Mouse (Mus musculus) ZHBTc4 (cell line): ENCODE results near the gene Gm45785.
"Not testable (repeated sequence)": the region's sequence is repeated elsewhere in the genome, so short reads cannot be mapped to it uniquely, and the experiment has no call there.

Experiments used
- DNase-seq: peaks from one replicate; pipeline ENCODE4 v3.0.0-alpha.2; 2011; ENCODE audit warnings: low read depth, low spot score

Gene Gm45785

GRCm38 (mm10) chr7:140855860-140856784 lies at the start of gene Gm45785:
TSS of gene Gm45785 (minus strand) at chr7:140856331.
- peak; percentile 95 for DNase-seq

GRCm38 (mm10) chr7:140905642-140906081 lies 49.5 kb upstream of the Gm45785 start:
- DNase-seq = no peak

GRCm38 (mm10) chr7:140903212-140903611 lies 47.1 kb upstream of the Gm45785 start:
- DNase-seq = peak; percentile 93

GRCm38 (mm10) chr7:140902036-140902875 lies 46.1 kb upstream of the Gm45785 start:
- no peak for DNase-seq

GRCm38 (mm10) chr7:140900220-140900619 lies 44.1 kb upstream of the Gm45785 start, which contains the start of gene Cox8b:
TSS of gene Cox8b (minus strand) at chr7:140900446.
- no peak for DNase-seq

- no peak for DNase-seq
Measured at GRCm38 (mm10) chr7:140899121-140899520, 43.0 kb upstream of the Gm45785 start.

- DNase-seq = no peak
Measured at GRCm38 (mm10) chr7:140897863-140898262, 41.7 kb upstream of the Gm45785 start.

- DNase-seq = no peak
Measured at GRCm38 (mm10) chr7:140894611-140895010, 38.5 kb upstream of the Gm45785 start.

GRCm38 (mm10) chr7:140894031-140894430 lies 37.9 kb upstream of the Gm45785 start:
- no peak for DNase-seq

- DNase-seq = not testable (repeated sequence)
Measured at GRCm38 (mm10) chr7:140890636-140891035, 34.5 kb upstream of the Gm45785 start.

- no peak for DNase-seq
Measured at GRCm38 (mm10) chr7:140882469-140882803, 26.3 kb upstream of the Gm45785 start.

- DNase-seq = peak; percentile 98
Measured at GRCm38 (mm10) chr7:140881696-140882468, 25.8 kb upstream of the Gm45785 start, which contains the start of the genes Psmd13 and Sirt3. TSS of gene Psmd13 (plus strand) at chr7:140881968. TSS of gene Sirt3 (minus strand) at chr7:140882309.

- DNase-seq = peak; percentile 66
Measured at GRCm38 (mm10) chr7:140880865-140881515, 24.9 kb upstream of the Gm45785 start.

- no peak for DNase-seq
Measured at GRCm38 (mm10) chr7:140880419-140880818, 24.3 kb upstream of the Gm45785 start.

- DNase-seq = no peak
Measured at GRCm38 (mm10) chr7:140879355-140879754, 23.2 kb upstream of the Gm45785 start.

- DNase-seq = no peak
Measured at GRCm38 (mm10) chr7:140877364-140877763, 21.2 kb upstream of the Gm45785 start.

GRCm38 (mm10) chr7:140874224-140874623 lies 18.1 kb upstream of the Gm45785 start:
- no peak for DNase-seq

GRCm38 (mm10) chr7:140864761-140865160 lies 8.6 kb upstream of the Gm45785 start:
- no peak for DNase-seq

GRCm38 (mm10) chr7:140860728-140861127 lies 4.6 kb upstream of the Gm45785 start:
- DNase-seq = no peak

- no peak for DNase-seq
Measured at GRCm38 (mm10) chr7:140859997-140860396, 3.9 kb upstream of the Gm45785 start.

GRCm38 (mm10) chr7:140858746-140859145 lies 2.6 kb upstream of the Gm45785 start:
- DNase-seq = no peak
